Mouse (Mus musculus): ENCODE measurements at regions not wholly inside any gene's neighbourhood (a gene's known extent, or its start where the extent isn't known, plus 50 kb on each side); places are given as distances from the start of the nearest gene placed in this dataset.

DNA sequence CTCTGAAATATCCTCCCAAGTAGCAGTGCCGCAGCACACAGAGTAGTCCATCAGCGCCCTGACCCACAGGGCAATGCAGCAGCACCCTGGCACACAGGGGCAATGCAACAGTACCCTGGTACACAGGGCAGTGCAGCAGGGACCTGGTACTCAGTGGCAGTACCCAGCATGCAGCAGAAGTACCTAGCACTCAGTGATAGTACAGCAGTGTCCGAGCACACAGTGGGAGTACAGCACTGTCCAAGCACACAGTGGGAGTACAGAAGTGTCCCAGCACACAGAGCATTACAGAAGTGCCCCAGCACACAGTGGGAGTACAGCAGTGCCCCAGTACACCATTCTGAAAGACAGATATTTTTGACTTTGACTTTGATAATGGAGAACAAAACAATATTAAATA, 186.0 kb upstream of the Fam84a start:
- no peak for TF ChIP-seq CTCF (IDR thresholded peaks at IDR 0.05; ENCODE audit: extremely low read depth, insufficient read length, insufficient replicate concordance, low read depth, low read length)
- no peak for TF ChIP-seq POLR2A (IDR thresholded peaks at IDR 0.05; ENCODE audit: low read depth, low read length)
